Mouse (Mus musculus) small intestine, adult 2 months (tissue): ENCODE measurements around the gene Clec10a.

ENCODE experiments used
- CTCF ChIP-seq: fragments of 200-500 bp; IDR thresholded peaks from 2 replicates; pipeline ENCODE4 v1.5.1; 2012; ENCODE audit warnings: low read depth, mild to moderate bottlenecking, control low read depth, inconsistent platforms, low read length, moderate library complexity, mixed read lengths; ENCODE audit not compliant: insufficient replicate concordance, insufficient read length; ENCODE audit errors: extremely low read depth
- POLR2A ChIP-seq: fragments of 200-500 bp; IDR thresholded peaks from 2 replicates; pipeline ENCODE4 v1.6.1; 2012; ENCODE audit warnings: low read depth, mild to moderate bottlenecking, control low read depth, inconsistent platforms, low read length, moderate library complexity

- TF ChIP-seq POLR2A: no peak
- TF ChIP-seq CTCF: no peak
Measured at GRCm38 (mm10) chr11:70139171-70139570, 16.8 kb upstream of the Clec10a start.
